Mouse (Mus musculus) embryonic fibroblast, embryonic 13.5 days (primary cell): ENCODE data around the gene Fabp3. TPM values are rescaled to one million over a fixed set of nuclear protein-coding genes. Genes with fewer than 3 reads are reported as not detected.

Source experiments
- H3K27ac ChIP-seq: 2 replicates; pipeline ENCODE4 v1.5.1; 2012; ENCODE audit warnings: low read length, control low read depth, inconsistent platforms; ENCODE audit not compliant: insufficient read depth
- H3K4me1 ChIP-seq: 2 replicates; pipeline ENCODE4 v1.6.1; 2011; ENCODE audit warnings: low read length; ENCODE audit not compliant: control insufficient read depth, insufficient read depth
- H3K4me3 ChIP-seq: 2 replicates; pipeline ENCODE4 v1.5.1; 2011; ENCODE audit warnings: mild to moderate bottlenecking, control low read depth, low read length; ENCODE audit not compliant: insufficient read depth
- CTCF ChIP-seq: IDR thresholded peaks from 2 replicates; pipeline ENCODE4 v1.5.1; 2011; ENCODE audit warnings: mild to moderate bottlenecking, control low read depth, low read length, moderate library complexity, borderline replicate concordance; ENCODE audit not compliant: insufficient read depth
- POLR2A ChIP-seq: IDR thresholded peaks from 2 replicates; pipeline ENCODE4 v1.6.1; 2011; ENCODE audit warnings: low read depth, mild to moderate bottlenecking, control low read depth, low read length, moderate library complexity
- polyA plus RNA-seq: library from polyadenylated mRNA; stranded (reverse); fragments of >200 nt; gene quantifications from 2 replicates; pipeline ENCODE4 v1.2.4, GENCODE M21; 2011; ENCODE audit warnings: low read depth; ENCODE audit not compliant: missing spikeins, insufficient read length

The Fabp3 gene
- polyA plus RNA-seq, 1 experiment = 13.5 TPM

GRCm38 (mm10) chr4:130289824-130290223 lies 18.6 kb upstream of the Fabp3 start:
- H3K4me1 ChIP-seq = no peaks in the 10 kb centered on the region
- TF ChIP-seq POLR2A (no peak), CTCF (no peak)
- H3K27ac ChIP-seq = no peak overlapping the region
- H3K4me3 ChIP-seq = no peak overlapping the region

GRCm38 (mm10) chr4:130292271-130292670 lies 16.1 kb upstream of the Fabp3 start:
- no peak overlapping the region for H3K4me3 ChIP-seq
- no peaks in the 10 kb centered on the region for H3K4me1 ChIP-seq
- TF ChIP-seq CTCF (peak; percentile 93), POLR2A (no peak)
- no peak overlapping the region for H3K27ac ChIP-seq

DNA sequence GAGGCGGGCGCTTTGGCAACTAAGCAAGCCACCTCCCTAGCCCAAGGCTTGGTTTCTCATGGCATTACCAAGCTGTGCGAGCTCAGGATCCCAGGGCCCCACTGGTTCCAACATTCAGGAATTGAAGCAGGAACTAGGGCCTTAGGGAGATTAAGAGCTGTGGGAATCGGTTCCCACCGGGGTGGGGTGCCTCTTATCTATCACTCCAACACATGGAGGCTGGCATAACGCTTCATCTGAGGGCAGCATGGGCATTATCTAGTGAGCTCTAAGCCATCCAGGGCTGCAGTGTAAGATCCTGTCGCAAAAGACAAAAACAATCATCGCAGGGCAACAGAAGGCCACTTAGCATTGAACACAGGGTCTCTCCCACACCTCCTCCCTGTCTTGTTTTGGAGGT lies 13.9 kb upstream of the Fabp3 start:
- no peak for TF ChIP-seq CTCF
- no peak for TF ChIP-seq POLR2A
- Histone ChIP-seq H3K4me1 (no peaks in the 10 kb centered on the region), H3K4me3 (no peak overlapping the region), H3K27ac (no peak overlapping the region)

DNA sequence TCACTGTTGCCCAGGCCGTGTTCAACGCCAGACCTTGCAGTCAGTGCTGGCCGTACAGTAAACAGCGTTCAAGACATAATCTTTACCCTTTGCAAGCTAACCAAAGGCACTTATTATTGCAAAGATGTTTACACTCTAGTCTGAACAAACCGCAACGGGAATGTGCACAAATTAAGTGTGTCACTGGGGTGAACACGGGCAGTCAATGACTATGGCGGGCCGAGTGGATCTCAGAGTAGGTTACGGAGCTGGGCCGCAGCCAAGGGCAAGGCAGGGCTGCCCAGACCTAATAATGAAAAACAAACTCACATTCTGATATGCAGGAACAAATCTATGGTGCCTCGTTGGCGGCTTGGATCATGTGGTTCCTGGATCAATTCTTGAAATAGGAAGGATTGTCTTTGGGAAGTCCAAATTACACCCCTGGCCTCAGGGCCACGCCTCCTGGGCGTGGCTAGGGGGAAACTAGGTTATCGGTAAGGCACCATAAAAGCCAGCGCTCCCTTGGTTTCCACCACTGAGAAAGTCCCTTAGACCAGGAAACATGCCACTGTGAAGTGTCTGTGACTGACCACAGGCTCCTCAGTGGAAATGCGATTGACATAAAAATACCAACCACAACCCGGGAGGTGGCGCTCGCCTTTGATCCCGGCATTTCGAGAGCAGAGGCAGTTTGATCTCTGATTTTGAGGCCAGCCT lies 13.2 kb upstream of the Fabp3 start:
- no peaks in the 10 kb centered on the region for H3K4me1 ChIP-seq
- no peak overlapping the region for H3K4me3 ChIP-seq
- H3K27ac ChIP-seq = no peak overlapping the region
- TF ChIP-seq POLR2A = no peak
- TF ChIP-seq CTCF = no peak

DNA sequence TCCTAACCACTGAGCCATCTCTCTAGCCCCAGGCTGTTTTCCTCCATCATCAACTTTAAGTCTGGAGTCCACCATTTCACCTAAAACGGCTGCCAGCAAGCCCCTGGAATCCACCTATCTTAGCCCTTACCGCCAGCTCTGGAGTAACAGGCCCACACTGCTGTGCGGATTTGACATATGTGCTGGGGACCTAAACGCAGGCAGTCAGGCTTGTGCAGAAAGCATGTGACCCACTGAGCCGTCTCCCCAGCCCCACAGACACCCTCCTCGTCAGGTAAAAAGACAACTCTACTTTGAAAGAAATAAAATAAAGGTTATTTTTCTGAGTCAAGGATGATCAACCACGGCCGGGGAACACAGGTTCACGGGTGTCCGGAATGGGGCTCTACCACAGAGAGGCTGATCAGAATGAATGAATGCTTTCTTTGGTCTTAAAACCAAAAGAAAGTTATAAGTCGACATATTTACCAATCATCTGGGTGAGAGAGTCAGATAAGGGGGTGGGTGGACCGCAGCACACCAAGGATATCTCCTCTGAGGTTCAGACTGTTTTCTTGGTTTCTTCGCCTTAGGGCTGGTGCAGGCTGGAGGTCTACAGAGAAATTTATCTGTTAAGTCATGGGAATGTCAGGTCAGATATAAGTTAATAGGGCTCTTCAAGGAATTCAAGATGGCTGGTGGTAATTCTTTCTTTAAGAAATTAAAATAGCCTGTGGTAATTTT lies 12.0 kb upstream of the Fabp3 start:
- no peaks in the 10 kb centered on the region for H3K4me1 ChIP-seq
- TF ChIP-seq CTCF (no peak), POLR2A (no peak)
- H3K27ac ChIP-seq = no peak overlapping the region
- no peak overlapping the region for H3K4me3 ChIP-seq

- Histone ChIP-seq H3K4me3 (no peak overlapping the region), H3K27ac (no peak overlapping the region), H3K4me1 (no peaks in the 10 kb centered on the region)
- TF ChIP-seq CTCF = peak; percentile 85
- no peak for TF ChIP-seq POLR2A
These were observed 11.3 kb upstream of the Fabp3 start for GRCm38 (mm10) chr4:130297123-130297529.

DNA sequence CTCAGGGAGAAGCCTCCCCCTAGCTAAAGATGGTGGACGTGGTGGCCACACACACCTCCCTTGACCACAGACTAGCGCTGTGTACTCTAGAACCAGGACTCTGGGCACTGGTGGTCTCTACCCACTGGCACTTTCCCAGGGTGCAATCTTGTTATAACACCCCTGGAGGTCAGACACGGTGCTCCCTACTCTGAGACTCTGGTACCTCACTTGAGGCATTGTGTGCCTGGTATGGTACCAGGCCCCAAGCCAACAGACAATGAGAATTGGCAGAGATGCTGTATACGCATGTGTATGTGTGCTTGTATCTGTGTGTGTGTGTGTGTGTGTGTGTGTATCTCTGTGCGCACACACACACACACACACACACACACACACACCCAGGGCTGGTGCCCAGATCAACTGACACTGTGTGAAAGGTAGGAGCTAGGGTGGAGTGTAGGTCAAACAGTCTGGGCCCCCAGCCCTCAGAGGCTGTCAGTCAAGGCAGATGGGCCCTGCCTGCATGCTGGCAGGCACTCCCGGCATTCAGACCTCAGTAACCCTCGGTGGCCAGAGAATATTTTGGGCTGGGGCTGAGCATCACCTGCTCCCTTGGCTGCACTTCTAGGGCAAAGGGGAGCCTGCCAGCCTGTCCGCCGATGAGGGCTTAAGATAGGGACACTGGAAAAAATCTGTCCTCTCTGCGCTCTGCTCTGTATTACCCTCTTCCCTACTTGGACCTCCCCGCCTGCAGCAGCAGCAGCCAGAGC lies 9.3 kb upstream of the Fabp3 start:
- Histone ChIP-seq H3K4me3 (no peak overlapping the region), H3K27ac (no peak overlapping the region), H3K4me1 (no peaks in the 10 kb centered on the region)
- TF ChIP-seq POLR2A (no peak), CTCF (no peak)

GRCm38 (mm10) chr4:130299629-130300018 lies 8.8 kb upstream of the Fabp3 start:
- TF ChIP-seq POLR2A = no peak
- H3K4me3 ChIP-seq = no peak overlapping the region
- no peak overlapping the region for H3K27ac ChIP-seq
- H3K4me1 ChIP-seq = no peaks in the 10 kb centered on the region

DNA sequence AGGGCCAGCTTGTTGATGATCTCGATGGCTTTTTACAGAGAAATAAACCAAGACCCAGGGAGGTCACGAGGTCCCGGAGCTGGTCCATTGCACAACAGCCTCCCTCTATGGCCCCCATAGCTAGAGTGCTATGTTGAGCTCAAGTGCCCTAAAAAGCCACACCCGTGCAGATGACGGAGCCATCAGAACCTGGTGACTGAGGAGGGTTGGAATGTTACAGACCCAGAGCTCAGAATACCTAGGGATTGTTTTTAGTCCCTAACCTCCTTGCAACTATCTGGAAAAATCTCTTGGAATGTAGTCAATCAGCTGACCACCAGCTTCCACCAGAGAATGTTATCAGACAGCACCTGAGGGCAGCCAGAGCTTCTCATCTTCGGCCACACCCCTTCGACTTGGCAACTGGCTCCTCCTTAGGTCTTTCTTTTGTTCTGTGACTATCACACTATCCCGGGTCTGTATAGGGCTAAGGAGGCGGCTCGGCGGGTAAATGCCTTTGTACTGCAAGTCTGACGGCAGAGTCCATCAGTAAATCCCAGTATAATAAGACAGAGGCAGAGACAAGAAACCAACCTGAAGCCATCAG lies 6.0 kb upstream of the Fabp3 start:
- TF ChIP-seq POLR2A (no peak), CTCF (no peak)
- H3K27ac ChIP-seq = no peak overlapping the region
- no peak overlapping the region for H3K4me3 ChIP-seq
- no peaks in the 10 kb centered on the region; the same call in 1 of the 2 replicates for H3K4me1 ChIP-seq
